Mouse (Mus musculus) stomach, embryonic 15.5 days (tissue): ENCODE measurements around the gene Rars. TPM values are rescaled to one million over a fixed set of nuclear protein-coding genes. Genes with fewer than 3 reads are reported as not detected.
"Not testable (repeated sequence)": the region's sequence is repeated elsewhere in the genome, so short reads cannot be mapped to it uniquely, and the experiment has no call there.

Experiments used
- ATAC-seq: fragments of 200-750 bp; cut with Nextera tagmentation; 2 replicates; pipeline ENCODE4 v1.8.0; 2017; ENCODE audit warnings: low read depth, moderate number of reproducible peaks, moderate TSS enrichment; ENCODE audit not compliant: insufficient read depth, low FRiP score
- H3K27ac ChIP-seq: fragments of 300-500 bp; sonication (generic); 2 replicates; pipeline ENCODE4 v1.5.1; 2015; ENCODE audit warnings: mild to moderate bottlenecking, inconsistent platforms
- H3K27me3 ChIP-seq: fragments of 300-500 bp; sonication (generic); replicated peaks from 2 replicates; pipeline ENCODE4 v1.6.1; 2015; ENCODE audit warnings: inconsistent platforms
- H3K36me3 ChIP-seq: fragments of 300-500 bp; sonication (generic); 2 replicates; pipeline ENCODE4 v1.6.1; 2015; ENCODE audit warnings: inconsistent platforms
- H3K4me1 ChIP-seq: fragments of 300-500 bp; sonication (generic); 2 replicates; pipeline ENCODE4 v1.6.1; 2015; ENCODE audit warnings: inconsistent platforms
- H3K4me2 ChIP-seq: fragments of 300-500 bp; sonication (generic); 2 replicates; pipeline ENCODE4 v1.6.1; 2015; ENCODE audit warnings: mild to moderate bottlenecking, inconsistent platforms
- H3K4me3 ChIP-seq: fragments of 300-500 bp; sonication (generic); replicated peaks from 2 replicates; pipeline ENCODE4 v1.5.1; 2015; ENCODE audit warnings: inconsistent platforms
- H3K9ac ChIP-seq: fragments of 300-500 bp; sonication (generic); 2 replicates; pipeline ENCODE4 v1.6.1; 2015; ENCODE audit warnings: inconsistent platforms
- H3K9me3 ChIP-seq: fragments of 300-500 bp; sonication (generic); 2 replicates; pipeline ENCODE4 v1.6.1; 2016; ENCODE audit warnings: inconsistent platforms
- WGBS: fragments of 180-500 bp; shearing (Covaris S2); methylation state at CpG from one replicate; pipeline ENCODE4 v1.1.7; 2015; 5-methylcytosine and 5-hydroxymethylcytosine counted together
- polyA plus RNA-seq: library from polyadenylated mRNA; unstranded; fragments of >200 nt; fragmentation: Nextera tagmentation; extraction: Ambion mirVana; gene quantifications from 2 replicates; pipeline ENCODE4 v1.2.1, GENCODE M21; 2015

Rars gene
- polyA plus RNA-seq, 1 experiment from 2014 or later, result 81.6 TPM

- Histone ChIP-seq H3K27ac (no peak overlapping the region), H3K9me3 (no peaks in the 10 kb centered on the region), H3K4me1 (no peaks in the 10 kb centered on the region), H3K9ac (no peak overlapping the region), H3K27me3 (no peaks in the 10 kb centered on the region), H3K36me3 (peaks cover 8% of the 10 kb centered on the region; the same call in 1 of the 2 replicates), H3K4me2 (no peak overlapping the region), H3K4me3 (no peak overlapping the region)
- no peak for ATAC-seq
- 81% methylated on average over 7 of the region's 9 CpGs for WGBS
Observed at GRCm38 (mm10) chr11:35855567-35855966, 21.3 kb upstream of the Rars start.

DNA sequence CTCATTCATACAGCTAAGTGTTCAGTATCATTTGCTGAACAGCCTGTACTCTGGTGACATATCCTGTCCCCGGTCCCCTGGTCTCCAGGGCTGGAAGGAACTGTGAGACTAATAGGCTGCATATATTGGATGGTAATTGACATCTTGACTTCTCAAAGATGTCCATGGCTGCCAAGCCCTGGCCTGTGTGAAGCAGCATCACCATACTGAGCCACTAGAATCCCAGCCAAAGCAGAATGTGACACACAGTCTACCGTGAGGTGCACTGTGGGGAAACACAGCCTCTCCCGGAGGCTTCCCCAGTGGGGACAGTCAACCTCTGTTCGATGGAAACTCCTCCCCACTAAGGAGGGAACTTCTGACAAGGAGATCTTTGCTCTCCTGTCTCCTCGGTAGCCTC lies 20.6 kb upstream of the Rars start:
- WGBS, result 89% methylated on average over 5 of the region's 5 CpGs
- H3K36me3 ChIP-seq, result peaks cover 8% of the 10 kb centered on the region; the same call in 1 of the 2 replicates
- H3K9me3 ChIP-seq, result no peaks in the 10 kb centered on the region
- H3K9ac ChIP-seq, result no peak overlapping the region
- H3K4me2 ChIP-seq, result no peak overlapping the region
- no peak overlapping the region for H3K27ac ChIP-seq
- no peaks in the 10 kb centered on the region for H3K4me1 ChIP-seq
- no peak overlapping the region for H3K4me3 ChIP-seq
- ATAC-seq, result no peak
- no peaks in the 10 kb centered on the region for H3K27me3 ChIP-seq

DNA sequence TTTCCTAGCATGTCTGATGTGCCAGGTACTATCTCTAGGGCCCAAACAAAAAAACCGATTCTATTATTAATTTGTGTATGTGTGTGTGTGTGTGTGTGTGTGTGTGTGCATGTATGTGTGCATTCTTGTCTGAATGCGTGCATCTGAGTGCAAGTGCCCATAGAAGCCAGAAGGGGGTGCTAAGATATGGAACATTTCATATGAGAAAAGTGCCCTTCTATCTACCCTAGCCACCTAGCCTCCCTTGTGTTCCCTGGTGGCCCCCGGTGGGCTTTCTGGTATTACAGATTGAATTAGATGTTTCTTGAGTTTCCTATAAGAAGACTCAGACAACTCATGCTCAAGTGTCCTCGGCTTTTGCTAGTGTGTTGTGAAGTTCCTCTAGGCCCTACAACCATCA lies 19.3 kb upstream of the Rars start:
- WGBS, result 92% methylated on average over 4 of the region's 4 CpGs
- Histone ChIP-seq H3K4me2 (no peak overlapping the region), H3K27ac (no peak overlapping the region), H3K9ac (no peak overlapping the region), H3K9me3 (no peaks in the 10 kb centered on the region), H3K4me1 (no peaks in the 10 kb centered on the region), H3K36me3 (peaks cover 8% of the 10 kb centered on the region; the same call in 1 of the 2 replicates), H3K27me3 (no peaks in the 10 kb centered on the region), H3K4me3 (no peak overlapping the region)
- ATAC-seq, result no peak

DNA sequence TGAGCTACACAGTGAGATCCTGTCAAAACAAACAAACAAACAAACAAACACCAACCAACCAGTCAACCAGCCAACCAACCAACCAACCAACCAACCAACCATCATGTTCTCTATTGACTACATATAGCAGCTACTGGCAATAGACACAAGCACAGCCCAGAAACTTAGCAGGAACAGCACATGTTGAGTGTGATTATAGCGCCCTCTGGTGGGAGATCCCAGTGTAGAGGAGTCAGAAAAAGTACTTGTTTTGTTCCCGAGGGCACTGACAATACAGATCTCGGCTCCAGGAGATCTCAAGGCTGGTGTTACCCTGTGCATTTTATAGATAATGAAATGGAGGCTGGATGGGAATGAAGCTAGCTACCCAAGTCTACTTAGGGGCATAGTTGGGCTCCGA lies 18.4 kb upstream of the Rars start:
- Histone ChIP-seq H3K9me3 (no peaks in the 10 kb centered on the region), H3K9ac (no peak overlapping the region), H3K27me3 (no peaks in the 10 kb centered on the region), H3K27ac (no peak overlapping the region), H3K4me3 (no peak overlapping the region), H3K36me3 (peaks cover 8% of the 10 kb centered on the region; the same call in 1 of the 2 replicates), H3K4me1 (no peaks in the 10 kb centered on the region), H3K4me2 (no peak overlapping the region)
- 52% methylated on average over 4 of the region's 4 CpGs for WGBS
- no peak for ATAC-seq

DNA sequence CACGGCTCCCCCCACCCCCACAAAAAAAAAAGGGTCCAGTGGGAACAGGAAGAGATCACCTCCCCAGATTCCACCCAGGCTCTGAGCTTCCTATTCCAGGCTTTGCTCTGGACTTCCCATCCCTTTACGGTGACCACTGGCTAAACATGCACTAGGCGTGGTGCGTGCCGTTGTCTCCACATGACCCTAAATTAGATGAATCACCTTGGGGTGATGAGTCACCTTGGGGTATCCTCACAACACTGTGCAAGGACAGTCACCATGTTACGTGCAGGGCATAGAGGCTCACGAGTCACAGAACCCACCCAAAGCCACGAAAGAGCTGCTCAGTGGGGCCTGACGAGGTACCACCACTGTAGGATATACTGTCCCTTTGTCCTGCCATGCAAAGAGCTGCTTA lies 10.0 kb upstream of the Rars start:
- H3K9ac ChIP-seq, result no peak overlapping the region
- no peaks in the 10 kb centered on the region for H3K27me3 ChIP-seq
- H3K9me3 ChIP-seq, result no peaks in the 10 kb centered on the region
- no peak overlapping the region for H3K4me2 ChIP-seq
- no peaks in the 10 kb centered on the region for H3K36me3 ChIP-seq
- WGBS, result 87% methylated on average over 9 of the region's 9 CpGs
- H3K4me1 ChIP-seq, result no peaks in the 10 kb centered on the region
- no peak overlapping the region for H3K4me3 ChIP-seq
- H3K27ac ChIP-seq, result no peak overlapping the region
- ATAC-seq, result no peak

DNA sequence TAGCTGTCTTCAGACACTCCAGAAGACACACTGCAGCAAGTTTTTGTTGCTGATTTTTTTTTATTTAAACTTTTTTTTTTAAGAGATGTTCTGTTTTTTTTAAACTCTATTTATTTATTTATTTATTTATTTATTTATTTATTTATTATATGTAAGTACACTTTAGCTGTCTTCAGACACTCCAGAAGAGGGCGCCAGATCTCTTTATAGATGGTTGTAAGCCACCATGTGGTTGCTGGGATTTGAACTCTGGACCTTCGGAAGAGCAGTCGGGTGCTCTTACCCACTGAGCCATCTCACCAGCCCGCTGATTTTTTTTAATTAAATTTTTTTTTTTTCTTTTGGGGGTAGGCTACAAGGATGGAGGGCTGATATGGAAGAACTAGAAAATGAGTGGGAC lies 8.3 kb upstream of the Rars start:
- not testable (repeated sequence) for H3K27ac ChIP-seq, H3K36me3 ChIP-seq, ATAC-seq, H3K4me1 ChIP-seq, H3K27me3 ChIP-seq, H3K4me3 ChIP-seq, H3K9ac ChIP-seq, H3K9me3 ChIP-seq, H3K4me2 ChIP-seq
- 82% methylated on average over 4 of the region's 4 CpGs for WGBS

GRCm38 (mm10) chr11:35841738-35842325 lies 7.5 kb upstream of the Rars start:
- no peaks in the 10 kb centered on the region for H3K4me1 ChIP-seq
- no peaks in the 10 kb centered on the region for H3K9me3 ChIP-seq
- whole genome bisulfite sequencing, result 87% methylated on average over 21 of the region's 21 CpGs
- H3K4me2 ChIP-seq, result no peak overlapping the region
- H3K9ac ChIP-seq, result no peak overlapping the region
- no peak for ATAC-seq
- no peak overlapping the region for H3K27ac ChIP-seq
- no peaks in the 10 kb centered on the region for H3K27me3 ChIP-seq
- H3K36me3 ChIP-seq, result no peaks in the 10 kb centered on the region
- no peak overlapping the region for H3K4me3 ChIP-seq

- not testable (repeated sequence) for H3K27me3 ChIP-seq, H3K4me2 ChIP-seq, H3K27ac ChIP-seq, H3K4me3 ChIP-seq, H3K4me1 ChIP-seq, H3K9ac ChIP-seq, H3K9me3 ChIP-seq, ATAC-seq, H3K36me3 ChIP-seq
- WGBS, result 91% methylated on average over 4 of the region's 4 CpGs
Observed at GRCm38 (mm10) chr11:35840806-35841205, 6.5 kb upstream of the Rars start.

- Histone ChIP-seq H3K36me3 (no peaks in the 10 kb centered on the region), H3K4me3 (no peak overlapping the region), H3K9ac (no peak overlapping the region), H3K27me3 (no peaks in the 10 kb centered on the region), H3K4me1 (no peaks in the 10 kb centered on the region), H3K4me2 (no peak overlapping the region), H3K9me3 (no peaks in the 10 kb centered on the region), H3K27ac (no peak overlapping the region)
- WGBS, result 77% methylated on average over 7 of the region's 7 CpGs
- no peak for ATAC-seq
Observed at GRCm38 (mm10) chr11:35840282-35840681, 6.0 kb upstream of the Rars start.

DNA sequence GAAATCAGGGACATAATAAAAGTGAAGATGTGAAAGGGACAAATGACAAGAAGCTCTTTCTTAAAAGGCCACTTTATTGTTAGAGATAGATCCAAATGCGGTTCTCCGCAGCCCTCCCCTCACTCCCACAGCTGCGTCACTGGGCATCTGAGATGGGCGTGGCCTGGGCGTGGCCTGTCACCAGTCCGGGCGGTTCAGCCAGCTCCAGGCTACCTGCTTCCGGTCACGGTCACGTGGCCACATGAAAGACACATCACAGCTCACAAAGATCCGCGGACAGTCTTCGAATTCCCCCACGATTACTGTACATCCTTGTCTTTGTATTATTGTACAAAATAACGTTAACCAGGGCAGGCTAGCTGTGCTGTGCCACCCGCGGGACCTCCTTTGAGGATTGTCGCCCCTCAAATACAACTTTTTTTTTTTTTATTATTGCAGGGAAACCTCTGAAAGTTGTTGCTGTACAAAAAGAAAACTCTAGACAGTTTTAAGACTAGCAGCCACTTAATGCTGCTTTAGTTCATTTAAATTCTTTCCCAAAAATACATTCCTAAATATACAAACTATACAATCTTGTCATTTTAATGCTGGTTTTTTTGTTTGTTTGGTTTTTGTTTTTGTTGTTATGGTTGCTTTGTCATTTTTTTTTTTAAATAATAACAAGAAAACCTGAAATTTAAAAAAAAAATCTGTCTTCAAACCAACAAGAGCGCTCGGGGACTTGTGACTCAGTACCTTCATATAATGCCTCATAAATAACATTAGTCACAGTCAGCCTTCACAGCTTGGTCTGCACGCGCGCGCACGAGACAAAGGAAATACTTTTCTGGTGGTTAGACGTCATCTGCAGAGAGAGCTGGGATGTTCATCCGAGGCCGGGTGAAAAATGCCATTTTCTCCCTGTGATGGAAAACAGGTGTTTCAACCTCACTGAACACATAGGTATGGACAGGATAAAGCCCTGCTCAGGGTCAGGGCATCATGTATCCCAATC lies 4.3 kb upstream of the Rars start:
- 21% methylated on average over 28 of the region's 28 CpGs for WGBS
- Histone ChIP-seq H3K9ac (no peak overlapping the region), H3K9me3 (no peaks in the 10 kb centered on the region), H3K27ac (no peak overlapping the region), H3K27me3 (no peaks in the 10 kb centered on the region), H3K4me2 (peak overlapping the region; percentile 61), H3K4me3 (peak overlapping the region; percentile 41), H3K4me1 (peaks cover under 1% of the 10 kb centered on the region; the same call in 1 of the 2 replicates), H3K36me3 (0 out of 2 replicates have a peak, but pooled peaks cover 3% of the 10 kb centered on the region)
- ATAC-seq, result peak; percentile 86

DNA sequence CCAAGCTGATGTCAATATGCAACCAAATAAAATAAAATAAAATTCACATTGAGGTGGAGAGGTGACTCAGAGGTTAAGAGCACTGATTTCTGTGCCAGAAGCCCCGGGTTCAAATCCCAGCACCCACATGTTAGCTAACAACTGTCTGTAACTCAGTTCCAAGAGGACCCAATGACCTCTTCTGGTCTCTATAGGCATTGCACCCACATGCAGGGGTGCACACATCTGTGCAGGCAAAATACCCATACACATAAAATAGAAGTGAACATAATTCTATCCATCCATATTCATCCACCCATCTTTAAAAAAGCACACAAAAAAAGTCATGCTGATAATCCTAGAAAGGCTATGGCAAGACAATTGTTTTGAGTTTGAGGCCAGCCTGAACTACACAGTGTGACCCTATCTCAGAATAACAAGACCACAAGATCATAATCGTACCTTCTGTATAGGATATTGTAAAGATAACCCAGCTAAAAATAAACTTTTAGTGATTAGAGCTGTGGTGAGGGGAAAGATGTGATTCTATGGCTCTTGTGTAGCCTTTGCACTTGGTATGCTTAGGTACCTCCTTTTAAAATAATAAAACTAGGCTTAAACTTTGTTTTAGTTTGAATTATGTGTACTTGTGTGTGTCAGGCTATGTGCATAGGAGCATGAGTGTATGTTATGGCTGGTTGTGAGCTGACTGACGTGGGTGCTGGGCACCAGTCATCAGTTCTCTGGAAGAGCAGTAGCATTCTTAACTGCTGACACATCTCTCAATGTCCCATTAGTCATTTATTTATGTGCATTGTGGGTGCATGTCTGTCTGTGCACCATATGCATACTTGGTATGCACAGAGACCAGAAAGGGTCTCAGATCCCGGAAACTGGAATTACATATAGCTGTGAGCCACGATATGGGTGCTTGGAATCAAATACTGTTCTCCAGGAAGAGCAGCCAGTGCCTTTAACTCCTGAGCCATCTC lies 3.1 kb upstream of the Rars start:
- ATAC-seq, result no peak
- Histone ChIP-seq H3K27me3 (no peaks in the 10 kb centered on the region), H3K9ac (no peak overlapping the region), H3K4me2 (no peak overlapping the region; the same call in 1 of the 2 replicates), H3K4me1 (peaks cover 10% of the 10 kb centered on the region; the same call in 1 of the 2 replicates), H3K4me3 (no peak overlapping the region), H3K9me3 (no peaks in the 10 kb centered on the region), H3K27ac (no peak overlapping the region), H3K36me3 (0 out of 2 replicates have a peak, but pooled peaks cover 3% of the 10 kb centered on the region)
- WGBS, result 76% methylated on average over 5 of the region's 5 CpGs
